ENCODE assay signal across 8 mouse cellular contexts in the genomic region with DNA sequence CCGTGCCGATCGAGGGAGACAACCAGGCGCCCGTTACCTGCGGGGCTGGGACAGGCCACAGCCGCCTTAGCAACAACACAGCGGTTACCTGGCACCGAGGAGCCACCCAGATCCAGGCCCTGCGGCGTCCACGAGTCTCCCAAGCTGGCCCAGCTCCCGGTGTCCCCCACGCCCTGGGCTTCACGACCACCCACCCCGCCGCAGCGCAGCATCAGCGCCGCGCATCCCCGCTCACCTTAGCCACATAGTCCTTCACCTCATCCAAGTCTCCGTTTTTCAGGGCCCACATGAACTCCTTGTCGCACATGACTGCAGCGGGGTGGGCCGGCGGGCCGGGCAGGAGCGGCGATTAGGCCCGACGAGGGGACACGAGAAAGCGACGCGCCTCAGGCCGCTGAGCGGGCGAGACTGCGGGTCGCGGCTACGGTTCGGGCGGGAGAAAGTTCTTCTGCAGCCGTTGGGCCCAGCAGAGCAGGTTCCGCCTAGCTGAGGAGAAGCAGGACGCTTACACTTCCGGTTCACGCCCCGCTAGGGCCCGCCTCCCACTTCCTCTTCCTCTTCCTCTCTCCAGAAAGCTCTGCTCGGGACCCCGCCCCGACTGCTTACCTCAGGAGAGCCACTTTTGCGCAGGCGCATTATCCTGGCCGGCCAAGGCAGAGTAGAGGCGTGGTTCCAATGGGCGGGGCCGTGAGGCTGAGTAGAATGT. TPM values are rescaled to one million over a fixed set of nuclear protein-coding genes. Genes with fewer than 3 reads are reported as not detected.
DNase-seq lines count a peak whose midpoint lies in the region; ATAC-seq and TF ChIP-seq lines count a peak whose summit lies in the region.

A gene (minus strand): TSS at position 585 of the 706 bp plus-strand sequence.

- peak; percentile 99 for ATAC-seq in cerebellum, adult (ENCODE audit: insufficient number of reproducible peaks, low FRiP score, low TSS enrichment)
- ATAC-seq in forebrain, embryonic 13.5 days = peak; percentile 100
- ATAC-seq in liver, postnatal 0 days = peak; percentile 99
- ATAC-seq in neural tube, embryonic 14.5 days (ENCODE audit: low read depth) = peak; percentile 100

- DNase-seq in heart, postnatal 10 days = peak; percentile 99 to 100
- DNase-seq in large intestine, adult 2 months (ENCODE audit: low read depth, low spot score) = peak; percentile 99
- peak; percentile 99 for DNase-seq in liver, postnatal 0 days
- peak; percentile 99 for DNase-seq in testis, postnatal 10 days (ENCODE audit: low spot score)

- no peaks in the 10 kb centered on the region for H3K4me1 ChIP-seq in ES-Bruce4 (ENCODE audit: control insufficient read depth, insufficient read depth, low read length)
- H3K4me1 ChIP-seq in forebrain, embryonic 13.5 days = peaks cover 19% of the 10 kb centered on the region
- H3K4me1 ChIP-seq in liver, postnatal 0 days (ENCODE audit: insufficient read depth) = peaks cover 6% of the 10 kb centered on the region
- peaks cover 9% of the 10 kb centered on the region for H3K4me1 ChIP-seq in neural tube, embryonic 14.5 days (ENCODE audit: control insufficient read depth, insufficient read depth, low read length)

- no peaks in the 10 kb centered on the region for H3K27me3 ChIP-seq in ES-Bruce4 (ENCODE audit: control insufficient read depth, insufficient read depth, low read length, poor library complexity, severe bottlenecking)
- no peaks in the 10 kb centered on the region for H3K27me3 ChIP-seq in forebrain, embryonic 13.5 days
- H3K27me3 ChIP-seq in liver, postnatal 0 days (ENCODE audit: insufficient read depth, low read length) = no peaks in the 10 kb centered on the region
- no peaks in the 10 kb centered on the region for H3K27me3 ChIP-seq in neural tube, embryonic 14.5 days (ENCODE audit: control insufficient read depth, insufficient read depth, low read length)

- H3K36me3 ChIP-seq in ES-Bruce4 (ENCODE audit: control insufficient read depth, insufficient read depth, low read length, poor library complexity, severe bottlenecking) = peaks cover 3% of the 10 kb centered on the region; the same call in 1 of the 2 replicates
- H3K36me3 ChIP-seq in forebrain, embryonic 13.5 days (ENCODE audit: poor library complexity, severe bottlenecking) = no peaks in the 10 kb centered on the region
- no peaks in the 10 kb centered on the region for H3K36me3 ChIP-seq in liver, postnatal 0 days (replicated peaks; ENCODE audit: insufficient read depth, low read length)
- H3K36me3 ChIP-seq in neural tube, embryonic 14.5 days (ENCODE audit: control insufficient read depth, insufficient read depth, low read length) = no peaks in the 10 kb centered on the region

- under 1% methylated on average over 57 of the region's 61 CpGs for WGBS in forebrain, embryonic 13.5 days
- under 1% methylated on average over 61 of the region's 61 CpGs for WGBS in large intestine, adult 2 months
- WGBS in liver, postnatal 0 days (ENCODE audit: insufficient replicate concordance) = under 1% methylated on average over 55 of the region's 61 CpGs
- under 1% methylated on average over 61 of the region's 61 CpGs for WGBS in neural tube, embryonic 14.5 days

- peak; percentile 47 for TF ChIP-seq POLR2A in ES-Bruce4 (IDR thresholded peaks at IDR 0.05; ENCODE audit: insufficient read depth, low read length)

- H3K9me3 ChIP-seq in ES-Bruce4 (replicated peaks; ENCODE audit: control insufficient read depth, insufficient read depth, low read length, poor library complexity, severe bottlenecking) = no peaks in the 10 kb centered on the region
- H3K9me3 ChIP-seq in forebrain, embryonic 13.5 days (replicated peaks) = no peaks in the 10 kb centered on the region
- no peaks in the 10 kb centered on the region for H3K9me3 ChIP-seq in liver, postnatal 0 days (ENCODE audit: low read length)
- no peaks in the 10 kb centered on the region for H3K9me3 ChIP-seq in neural tube, embryonic 14.5 days (ENCODE audit: control insufficient read depth, low read length)

- H3K27ac ChIP-seq in ES-Bruce4 (ENCODE audit: insufficient read depth, low read length) = 0 out of 2 replicates have a peak within 1 kb of the TSS, but pooled peaks have one; percentile 8
- H3K27ac ChIP-seq in forebrain, embryonic 13.5 days = peak within 1 kb of the TSS; percentile 70
- H3K27ac ChIP-seq in liver, postnatal 0 days (ENCODE audit: low read depth) = peak within 1 kb of the TSS; percentile 94
- H3K27ac ChIP-seq in neural tube, embryonic 14.5 days (ENCODE audit: low read depth, low read length) = peak within 1 kb of the TSS; percentile 75

- H3K9ac ChIP-seq in ES-Bruce4 (ENCODE audit: low read depth, poor library complexity, severe bottlenecking) = peak within 1 kb of the TSS; percentile 72
- H3K9ac ChIP-seq in forebrain, embryonic 13.5 days = peak within 1 kb of the TSS; percentile 93
- H3K9ac ChIP-seq in liver, postnatal 0 days (replicated peaks) = peak within 1 kb of the TSS; percentile 99
- peak within 1 kb of the TSS; percentile 62 for H3K9ac ChIP-seq in neural tube, embryonic 14.5 days (replicated peaks; ENCODE audit: low read depth, low read length)

- peak within 1 kb of the TSS; percentile 87 for H3K4me3 ChIP-seq in ES-Bruce4 (ENCODE audit: low read depth, low read length)
- H3K4me3 ChIP-seq in forebrain, embryonic 13.5 days = peak within 1 kb of the TSS; percentile 98
- H3K4me3 ChIP-seq in liver, postnatal 0 days (ENCODE audit: low read depth, low read length) = peak within 1 kb of the TSS; percentile 100
- H3K4me3 ChIP-seq in neural tube, embryonic 14.5 days (ENCODE audit: low read depth, low read length) = peak within 1 kb of the TSS; percentile 91

- intact Hi-C loops in heart, postnatal 10 days (cut with DNase I) = loop anchor here (10.0 kb wide), 1 partner anchor 285 kb away; no protein-coding TSS in a partner anchor

- no peak for TF ChIP-seq CTCF in ES-Bruce4 (IDR thresholded peaks at IDR 0.05; ENCODE audit: low read depth, low read length)
- 0 out of 2 replicates have a peak, but pooled peaks have one; percentile 3 for TF ChIP-seq CTCF in liver, postnatal 0 days (IDR thresholded peaks at IDR 0.05; ENCODE audit: low read depth)

- TF ChIP-seq EP300 in ES-Bruce4 (IDR thresholded peaks at IDR 0.05; ENCODE audit: insufficient read depth, low read depth, low read length) = no peak
- TF ChIP-seq EP300 in liver, postnatal 0 days (IDR thresholded peaks at IDR 0.05; ENCODE audit: low read depth) = no peak; the same call in 1 of the 2 replicates

- peak within 1 kb of the TSS; percentile 68 for H3K4me2 ChIP-seq in forebrain, embryonic 13.5 days
- H3K4me2 ChIP-seq in liver, postnatal 0 days (ENCODE audit: low read depth, low read length) = peak within 1 kb of the TSS; percentile 85
- H3K4me2 ChIP-seq in neural tube, embryonic 14.5 days (ENCODE audit: low read depth, low read length) = peak within 1 kb of the TSS; percentile 82

RNA-seq across cellular contexts. Expression of the gene that starts here (rescaled TPM):
- 175 and 195 TPM in 2 replicates for polyA plus RNA-seq in ES-Bruce4 (2011; ENCODE audit: insufficient read depth, insufficient read length, low read depth, missing spikeins)
- polyA plus RNA-seq in forebrain, embryonic 13.5 days (2015; fragmentation: Nextera tagmentation; extraction: Ambion mirVana) = 183 and 193 TPM in 2 replicates
- 10 to 100 TPM; 72.6 to 75.4 TPM for total RNA-seq in heart, postnatal 10 days (2021)
- 17.6 and 37.9 TPM in 2 replicates for polyA plus RNA-seq in large intestine, adult 2 months (2012; rRNA removed)
- 34.5 and 40.4 TPM in 2 replicates for polyA plus RNA-seq in liver, postnatal 0 days (2015; fragmentation: Nextera tagmentation; extraction: Ambion mirVana)
- 171 and 203 TPM in 2 replicates for polyA plus RNA-seq in neural tube, embryonic 14.5 days (2014; fragmentation: Nextera tagmentation; extraction: Ambion mirVana)

Comparison
In these comparisons a context has a peak if more than half of its experiments do, and no peak if none do; other contexts are left out.
1. Peak in every context shown above with its lines: DNase-seq, ATAC-seq, H3K4me3 ChIP-seq and H3K27ac ChIP-seq.
2. H3K27ac ChIP-seq: peak in every context shown above with its lines; median percentile 94 in liver, postnatal 0 days; 75 in neural tube, embryonic 14.5 days; 70 in forebrain, embryonic 13.5 days; 8 in ES-Bruce4.